Mouse (Mus musculus): ENCODE results near the gene Olfr888. TPM values are rescaled to one million over a fixed set of nuclear protein-coding genes. Genes with fewer than 3 reads are reported as not detected.

The Olfr888 gene
- total RNA-seq (2017): not detected in 2 replicates

DNA sequence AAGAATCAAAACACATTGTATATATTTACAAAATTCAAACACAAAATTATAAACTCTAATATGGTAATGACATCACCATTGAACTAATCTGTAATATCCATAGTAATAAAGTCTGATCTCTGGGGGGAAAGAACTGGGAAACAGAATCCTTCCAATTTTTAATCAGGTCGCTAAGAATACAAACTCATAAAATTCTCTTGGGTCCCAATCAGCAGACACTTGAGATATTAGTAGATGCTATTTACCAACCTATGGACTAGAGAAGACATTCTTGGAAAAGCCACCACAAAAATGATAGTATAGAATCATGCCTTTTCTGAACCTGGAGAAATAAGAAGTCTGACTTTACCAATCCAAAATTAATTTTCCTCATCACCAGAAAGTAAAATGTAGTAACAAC lies at the start of gene Olfr888:
Gene Olfr888, plus strand, starts transcription at position 301 of the 400 bp plus-strand sequence.
- ATAC-seq (replicated peaks; ENCODE audit: low read depth, poor library complexity, severe bottlenecking): no peak

DNA sequence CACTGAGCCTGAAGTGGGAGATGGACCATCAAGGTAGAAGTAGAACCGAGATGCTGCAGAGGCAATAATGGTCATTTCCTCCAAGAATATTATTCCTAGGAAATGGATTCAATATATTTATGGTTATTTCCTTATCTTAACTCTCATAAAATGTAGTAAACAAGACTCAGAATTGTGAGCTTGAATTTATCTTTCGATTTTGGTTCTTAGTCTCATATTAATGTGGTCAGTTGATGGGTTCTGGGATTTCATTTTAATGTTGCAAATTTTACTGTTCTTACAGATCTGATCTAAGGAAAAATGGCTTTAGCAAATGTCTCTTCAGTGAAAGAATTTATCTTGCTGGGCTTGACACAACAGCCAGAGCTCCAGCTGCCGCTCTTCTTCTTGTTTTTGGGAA lies 46.9 kb upstream of the Olfr888 start, which contains the start of gene Olfr885:
Gene Olfr885, plus strand, starts transcription at position 301 of the 400 bp plus-strand sequence.
- ATAC-seq (replicated peaks; ENCODE audit: low read depth, poor library complexity, severe bottlenecking): no peak

DNA sequence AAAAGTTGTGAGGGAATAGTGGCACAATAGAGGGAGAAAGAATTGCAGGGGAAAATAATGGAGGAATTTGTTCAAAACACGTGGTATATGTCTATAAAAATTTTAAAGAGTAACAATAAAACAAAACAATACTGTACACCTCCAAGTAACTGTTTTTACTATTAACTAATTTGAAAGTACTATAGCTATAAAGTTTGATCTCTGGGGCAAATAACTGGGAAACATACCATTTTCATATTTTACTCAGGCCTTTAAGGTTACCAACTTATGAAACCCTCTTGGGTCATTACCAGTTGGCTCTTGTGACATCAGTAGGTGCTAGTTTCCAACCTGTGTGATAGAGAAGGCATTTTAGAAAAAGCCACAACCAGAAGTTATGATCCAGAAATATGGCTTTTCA lies 24.2 kb upstream of the Olfr888 start, which contains the start of gene Olfr887:
Gene Olfr887, plus strand, starts transcription at position 301 of the 400 bp plus-strand sequence.
- no peak for ATAC-seq (replicated peaks; ENCODE audit: low read depth, poor library complexity, severe bottlenecking)

DNA sequence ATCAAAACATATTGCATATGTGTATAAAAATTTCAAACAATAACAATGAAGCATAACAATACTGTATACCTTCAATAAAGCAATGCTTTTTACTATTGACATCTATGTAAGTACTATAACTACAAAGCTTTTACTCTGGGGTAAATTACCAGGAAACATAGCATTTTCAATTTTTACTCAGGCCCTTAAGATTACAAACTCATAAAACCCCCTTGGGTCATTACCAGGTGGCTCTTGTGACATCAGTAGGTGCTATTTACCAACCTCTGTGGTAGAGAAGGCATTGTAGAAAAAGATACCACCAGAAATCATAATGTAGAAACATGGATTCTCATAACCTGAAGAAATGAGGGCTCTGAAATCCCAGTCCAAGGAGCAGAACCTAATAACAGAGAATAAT lies 7.0 kb downstream of the Olfr888 start, which contains the start of gene Olfr889:
Gene Olfr889, plus strand, starts transcription at position 301 of the 400 bp plus-strand sequence.
- ATAC-seq (replicated peaks; ENCODE audit: low read depth, poor library complexity, severe bottlenecking): no peak

DNA sequence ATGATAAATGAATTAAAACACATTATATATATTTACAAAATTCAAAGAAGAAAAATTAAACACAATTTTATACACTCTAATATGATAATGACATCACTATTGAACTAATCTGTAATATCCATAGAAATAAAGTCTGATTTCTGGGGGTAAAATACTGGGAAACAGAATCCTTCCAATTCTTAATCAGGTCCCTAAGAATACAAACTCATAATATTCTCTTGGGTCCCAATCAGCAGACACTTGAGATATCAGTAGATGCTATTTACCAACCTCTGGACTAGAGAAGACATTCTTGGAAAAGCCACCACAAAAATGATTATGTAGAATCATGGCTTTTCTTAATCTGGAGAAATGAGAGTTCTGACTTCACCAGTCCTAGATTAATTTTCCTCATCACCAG lies 34.3 kb downstream of the Olfr888 start, which contains the start of gene Olfr890:
Gene Olfr890, plus strand, starts transcription at position 301 of the 400 bp plus-strand sequence.
- ATAC-seq (replicated peaks; ENCODE audit: low read depth, poor library complexity, severe bottlenecking): no peak

Other genes starting within 250 kb of the Olfr888 start
- gene Olfr145, start 211.4 kb upstream of the Olfr888 start, total RNA-seq (2017): not detected in 2 replicates
- gene Olfr878, start 190.3 kb upstream of the Olfr888 start, total RNA-seq (2017): not detected in 2 replicates
- not detected in 2 replicates for gene Olfr881, start 116.3 kb upstream of the Olfr888 start, total RNA-seq (2017)
- not detected in 2 replicates for gene Olfr883, start 82.3 kb upstream of the Olfr888 start, total RNA-seq (2017)
- gene Olfr884, start 61.6 kb upstream of the Olfr888 start, total RNA-seq (2017): not detected in 2 replicates
- not detected in 2 replicates for gene Olfr885, start 46.8 kb upstream of the Olfr888 start, total RNA-seq (2017)
- gene Olfr887, start 24.1 kb upstream of the Olfr888 start, total RNA-seq (2017): not detected in 2 replicates
- 0.05 TPM in 1 of 2 replicates, not detected in the other for gene Olfr889, start 7.1 kb downstream of the Olfr888 start, total RNA-seq (2017)
- gene Olfr890, start 34.4 kb downstream of the Olfr888 start, total RNA-seq (2017): not detected in 2 replicates
- gene Olfr891, start 72.7 kb downstream of the Olfr888 start, total RNA-seq (2017): not detected in 2 replicates
- gene Olfr893, start 100.2 kb downstream of the Olfr888 start, total RNA-seq (2017): not detected in 2 replicates
- gene Olfr894, start 109.9 kb downstream of the Olfr888 start, total RNA-seq (2017): not detected in 2 replicates
- gene Olfr143, start 144.6 kb downstream of the Olfr888 start, total RNA-seq (2017): not detected in 2 replicates
- not detected in 2 replicates for gene Olfr895, start 159.7 kb downstream of the Olfr888 start, total RNA-seq (2017)
- gene Olfr896-ps1, start 183.0 kb downstream of the Olfr888 start, total RNA-seq (2017): not detected in 2 replicates
- not detected in 2 replicates for gene Olfr25, start 220.9 kb downstream of the Olfr888 start, total RNA-seq (2017)
- gene Olfr898, start 240.3 kb downstream of the Olfr888 start, total RNA-seq (2017): not detected in 2 replicates

Data from common myeloid progenitor, adult 5-6 weeks (primary cell).